Mouse (Mus musculus) lung, postnatal 10 days (tissue): ENCODE measurements around the gene Fdxacb1.

Experiments used
- DNase-seq: peaks from one replicate; pipeline ENCODE4 v3.0.0; 2021

The Fdxacb1 gene

GRCm38 (mm10) chr9:50808471-50808870 is 40.4 kb downstream of the Fdxacb1 start:
- peak; percentile 60 for DNase-seq

GRCm38 (mm10) chr9:50809146-50809545 is 41.1 kb downstream of the Fdxacb1 start:
- DNase-seq: no peak

- no peak for DNase-seq
These were observed 43.2 kb downstream of the Fdxacb1 start for GRCm38 (mm10) chr9:50811187-50811586.

DNA sequence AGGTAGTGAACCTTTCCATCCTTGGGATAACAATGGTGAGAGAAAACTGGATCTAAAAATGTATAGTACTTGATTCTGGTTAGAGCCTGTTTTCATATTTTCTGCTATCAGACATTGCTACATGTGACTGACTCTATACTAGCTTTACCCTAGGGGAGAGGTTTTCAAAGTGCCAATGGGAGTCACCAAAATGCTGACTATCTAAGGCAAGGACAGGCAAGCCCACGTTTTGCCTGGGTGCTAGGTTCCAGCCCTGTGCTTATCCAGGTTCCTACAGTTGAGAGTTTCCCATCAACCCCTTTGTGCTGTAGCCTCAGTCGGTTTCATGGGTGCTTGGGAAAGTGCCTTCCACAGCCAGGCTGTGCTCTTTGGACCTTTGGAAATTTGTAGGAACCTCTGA is 43.7 kb downstream of the Fdxacb1 start:
- DNase-seq: no peak

- DNase-seq: no peak
These were observed 45.8 kb downstream of the Fdxacb1 start for GRCm38 (mm10) chr9:50813796-50814195.

- DNase-seq: no peak
These were observed 47.6 kb downstream of the Fdxacb1 start for GRCm38 (mm10) chr9:50815666-50816065.

GRCm38 (mm10) chr9:50816512-50816911 is 48.5 kb downstream of the Fdxacb1 start:
- no peak for DNase-seq

GRCm38 (mm10) chr9:50818050-50818449 is 50.0 kb downstream of the Fdxacb1 start:
- no peak for DNase-seq

GRCm38 (mm10) chr9:50819716-50820115 is 51.7 kb downstream of the Fdxacb1 start:
- no peak for DNase-seq

DNA sequence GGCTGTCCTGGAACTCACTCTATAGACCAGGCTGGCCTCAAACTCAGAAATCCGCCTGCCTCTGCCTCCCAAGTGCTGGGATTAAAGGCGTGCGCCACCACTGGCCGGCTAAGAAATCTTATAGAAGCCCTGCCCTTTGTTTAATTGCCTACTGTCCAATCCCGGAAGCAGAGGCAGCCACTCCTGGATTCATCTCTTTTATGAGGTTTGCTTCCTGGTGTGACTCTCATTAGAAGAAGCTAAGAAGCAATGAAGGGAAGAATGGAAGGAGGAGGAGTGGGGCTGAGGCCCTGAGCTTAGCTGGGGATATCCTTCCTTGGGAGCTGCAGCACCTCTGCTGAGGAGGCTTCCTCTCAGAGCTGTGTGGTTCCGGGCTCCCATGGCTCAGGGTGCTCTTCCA is 53.6 kb downstream of the Fdxacb1 start:
- DNase-seq: no peak

GRCm38 (mm10) chr9:50822216-50822615 is 54.2 kb downstream of the Fdxacb1 start:
- no peak for DNase-seq
